In the genomic region with DNA sequence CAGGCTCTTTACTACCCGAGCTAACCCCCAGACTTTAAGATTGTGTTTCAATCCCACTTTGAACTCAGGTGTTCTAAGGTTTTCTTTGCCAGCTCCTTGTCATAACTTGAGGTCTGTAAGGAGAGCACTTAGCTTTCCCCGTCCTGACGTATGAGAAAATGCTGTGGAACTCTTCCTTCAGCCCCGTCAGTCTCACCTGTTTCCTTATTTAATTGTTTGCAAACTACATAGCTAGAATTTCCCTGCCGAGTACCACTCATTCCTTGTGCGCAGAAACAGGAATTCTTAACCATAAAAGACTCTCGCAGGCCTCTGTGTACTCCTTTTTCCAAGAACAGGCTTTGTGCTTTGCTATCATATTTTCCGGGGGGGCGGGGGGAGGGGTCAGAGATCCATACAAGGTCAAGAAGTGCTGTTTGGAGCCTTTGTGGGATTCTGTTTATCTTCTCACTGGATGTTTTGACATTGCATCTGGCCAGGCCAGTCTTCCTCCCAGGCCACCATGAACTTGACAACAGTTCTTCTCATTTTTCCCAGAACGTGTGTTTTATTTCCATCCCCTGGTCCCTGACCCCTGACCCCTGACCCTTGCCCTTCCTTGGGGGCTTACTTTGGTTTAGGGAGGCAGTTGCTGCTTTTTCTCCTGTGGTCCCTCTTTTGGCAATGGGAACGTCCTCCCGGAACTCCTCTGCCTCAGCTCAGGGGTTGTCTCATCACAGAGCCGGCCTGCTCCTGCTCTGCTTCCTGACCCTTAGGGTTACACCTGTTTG, we compare ENCODE assay signal across 30 mouse cellular contexts. TPM values are rescaled to one million over a fixed set of nuclear protein-coding genes. Genes with fewer than 3 reads are reported as not detected.
DNase-seq lines count a peak whose midpoint lies in the region; ATAC-seq lines count a peak whose summit lies in the region.
"Had no signal": no experiment of that assay in that cellular context is flagged by ENCODE, and none has a peak within 500 bp of the region (broad histone marks: within the 10 kb centered on the region; RNA-seq: fewer than 3 reads in every experiment).

No protein-coding gene starts in this region.

- 46% methylated on average over 13 of the region's 13 CpGs for WGBS in lung, embryonic 15.5 days
- 57% methylated on average over 13 of the region's 13 CpGs for WGBS in embryonic facial prominence, embryonic 10.5 days

- H3K36me3 ChIP-seq in lung, embryonic 15.5 days: no peaks in the 10 kb centered on the region
- no peaks in the 10 kb centered on the region for H3K36me3 ChIP-seq in embryonic facial prominence, embryonic 10.5 days (replicated peaks)
- H3K36me3 ChIP-seq: G1E; stomach, embryonic 15.5 days had no signal

- H3K27ac ChIP-seq in lung, embryonic 15.5 days: 0 out of 2 replicates have a peak overlapping the region, but pooled peaks have one; percentile 11
- no peak overlapping the region for H3K27ac ChIP-seq in embryonic facial prominence, embryonic 10.5 days (replicated peaks)
- H3K27ac ChIP-seq: left cerebral cortex, adult 2 months; macrophage; stomach, embryonic 15.5 days had no signal

- no peak overlapping the region for H3K4me3 ChIP-seq in lung, embryonic 15.5 days
- H3K4me3 ChIP-seq in embryonic facial prominence, embryonic 10.5 days: no peak overlapping the region
- H3K4me3 ChIP-seq: heart, embryonic 12.5 days; left cerebral cortex, adult 2 months; stomach, embryonic 15.5 days had no signal

- ATAC-seq in lung, embryonic 15.5 days (ENCODE audit: borderline replicate concordance, extremely low read depth, low FRiP score, low TSS enrichment): no peak
- ATAC-seq: forebrain, postnatal 0 days; intestine, postnatal 0 days; Patski had no signal

- no peaks in the 10 kb centered on the region for H3K9me3 ChIP-seq in lung, embryonic 15.5 days
- H3K9me3 ChIP-seq in embryonic facial prominence, embryonic 10.5 days: peaks cover 13% of the 10 kb centered on the region
- H3K9me3 ChIP-seq: G1E; heart, embryonic 12.5 days; stomach, embryonic 15.5 days had no signal

- peak; percentile 25 for DNase-seq in kidney, postnatal 14 days
- no peak for DNase-seq in kidney, adult 8-10 months
- no peak for DNase-seq in lung, postnatal 14 days
- DNase-seq in embryonic facial prominence, embryonic 10.5 days (ENCODE audit: low spot score): peak; percentile 29
- DNase-seq in lung, postnatal 10 days: peak; percentile 46
- no peak for DNase-seq in layer of hippocampus, postnatal 36 days
- DNase-seq: adrenal gland, adult 2 months; B cell, adult 2 months; cerebellum, adult 11 months; cerebellum, adult 9-11 months; forebrain, postnatal 0 days; gastrocnemius, postnatal 25 days; heart, adult 18-20 months; heart, postnatal 10 days; kidney, postnatal 4 days; layer of hippocampus, adult 9-11 months; right cerebral cortex, adult 18-20 months; right cerebral cortex, postnatal 4 days; thymus, adult 2 months; thymus, postnatal 4 days had no signal

- no peak overlapping the region for H3K9ac ChIP-seq in lung, embryonic 15.5 days
- H3K9ac ChIP-seq: forebrain, postnatal 0 days; heart, embryonic 12.5 days; stomach, embryonic 15.5 days had no signal

- no peaks in the 10 kb centered on the region for H3K27me3 ChIP-seq in lung, embryonic 15.5 days
- H3K27me3 ChIP-seq in embryonic facial prominence, embryonic 10.5 days (replicated peaks; ENCODE audit: low read depth, poor library complexity, severe bottlenecking): no peaks in the 10 kb centered on the region
- H3K27me3 ChIP-seq: CH12.LX; heart, embryonic 12.5 days; Patski; stomach, embryonic 15.5 days had no signal

- H3K4me2 ChIP-seq in lung, embryonic 15.5 days: no peak overlapping the region
- H3K4me2 ChIP-seq: heart, embryonic 12.5 days; midbrain, embryonic 11.5 days; stomach, embryonic 15.5 days had no signal

- H3K4me1 ChIP-seq in lung, embryonic 15.5 days: peaks cover 19% of the 10 kb centered on the region
- peaks cover 24% of the 10 kb centered on the region for H3K4me1 ChIP-seq in embryonic facial prominence, embryonic 10.5 days

RNA-seq across cellular contexts. Expression of gene Itgb3, which starts 15.5 kb away (rescaled TPM):
- 4.4 TPM in 2 replicates for polyA plus RNA-seq in lung, embryonic 15.5 days (2015; fragmentation: Nextera tagmentation; extraction: Ambion mirVana)
- 2.9 and 4.2 TPM in 2 replicates for polyA plus RNA-seq in embryonic facial prominence, embryonic 10.5 days (2016; fragmentation: Nextera tagmentation; extraction: Ambion mirVana)
- 1 to 10 TPM; 1.3 TPM for total RNA-seq in layer of hippocampus, postnatal 36 days (2021)

RNA-seq across cellular contexts. Expression of gene Myl4, which starts 41.8 kb away (rescaled TPM):
- polyA plus RNA-seq in lung, embryonic 15.5 days (2015; fragmentation: Nextera tagmentation; extraction: Ambion mirVana): 69.5 and 133 TPM in 2 replicates
- polyA plus RNA-seq in embryonic facial prominence, embryonic 10.5 days (2016; fragmentation: Nextera tagmentation; extraction: Ambion mirVana): 1.1 and 4.1 TPM in 2 replicates
- total RNA-seq in layer of hippocampus, postnatal 36 days (2021): 1 to 10 TPM; 1.2 to 1.9 TPM
- polyA plus RNA-seq: G1E, macrophage had no signal

RNA-seq across cellular contexts. Expression of gene Cdc27, which starts 41.8 kb away (rescaled TPM):
- polyA plus RNA-seq in lung, embryonic 15.5 days (2015; fragmentation: Nextera tagmentation; extraction: Ambion mirVana): 40.5 and 41.3 TPM in 2 replicates
- polyA plus RNA-seq in embryonic facial prominence, embryonic 10.5 days (2016; fragmentation: Nextera tagmentation; extraction: Ambion mirVana): 58.4 and 60.8 TPM in 2 replicates
- total RNA-seq in layer of hippocampus, postnatal 36 days (2021): 10 to 100 TPM; 58.2 to 61.3 TPM

Comparison
In these comparisons a context has a peak if more than half of its experiments do, and no peak if none do; other contexts are left out.
1. DNase-seq: peak in kidney, postnatal 14 days (single experiment), embryonic facial prominence, embryonic 10.5 days (single experiment) and lung, postnatal 10 days (single experiment); none in kidney, adult 8-10 months (0 of 2), lung, postnatal 14 days (single experiment) and layer of hippocampus, postnatal 36 days (0 of 2).
2. RNA of gene Myl4, which starts 41.8 kb away (polyA plus RNA-seq): 69.5 to 133 TPM in lung, embryonic 15.5 days; 1.1 to 4.1 TPM in embryonic facial prominence, embryonic 10.5 days; every median in the first group is over 10 times any median in the second.